Mouse (Mus musculus): ENCODE results near the gene Gan. TPM values are rescaled to one million over a fixed set of nuclear protein-coding genes. Genes with fewer than 3 reads are reported as not detected.

Gene Gan
- total and polyA plus RNA-seq, 3 experiments, result 1.8 to 11.7 (median 5.0) TPM

- Histone ChIP-seq H3K4me1 (ENCODE audit: insufficient read depth, low read depth, low read length) (no peaks in the 10 kb centered on the region), H3K36me3 (replicated peaks) (peaks cover 81% of the 10 kb centered on the region), H3K27me3 (ENCODE audit: insufficient read depth, low read length) (no peaks in the 10 kb centered on the region), H3K9me3 (replicated peaks) (no peaks in the 10 kb centered on the region), H3K4me3 (ENCODE audit: low read depth, low read length) (no peak overlapping the region)
- DNase-seq (ENCODE audit: low spot score), result no peak
- ATAC-seq (ENCODE audit: extremely low read depth, insufficient number of reproducible peaks, low FRiP score, poor library complexity, severe bottlenecking), result no peak
- TF ChIP-seq GATA1 (IDR thresholded peaks at IDR 0.05; ENCODE audit: borderline replicate concordance, low read length), result no peak
- no peak for TF ChIP-seq CTCF (IDR thresholded peaks at IDR 0.05; ENCODE audit: low read depth, low read length)
- no peak for TF ChIP-seq POLR2AphosphoS5 (IDR thresholded peaks at IDR 0.05; ENCODE audit: insufficient replicate concordance, low read depth, low read length)
- TF ChIP-seq GATA2 (IDR thresholded peaks at IDR 0.05; ENCODE audit: borderline replicate concordance, low read depth, low read length), result no peak
- TF ChIP-seq TAL1 (conservative IDR thresholded peaks at IDR 0.05; ENCODE audit: low read depth, low read length), result no peak
Observed at GRCm38 (mm10) chr8:117173690-117174089, 15.8 kb downstream of the Gan start.

- H3K36me3 ChIP-seq (replicated peaks), result peaks cover 81% of the 10 kb centered on the region
- no peak for TF ChIP-seq TAL1 (conservative IDR thresholded peaks at IDR 0.05; ENCODE audit: low read depth, low read length)
- no peak for TF ChIP-seq POLR2AphosphoS5 (IDR thresholded peaks at IDR 0.05; ENCODE audit: insufficient replicate concordance, low read depth, low read length)
- no peak for TF ChIP-seq GATA1 (IDR thresholded peaks at IDR 0.05; ENCODE audit: borderline replicate concordance, low read length)
- TF ChIP-seq GATA2 (IDR thresholded peaks at IDR 0.05; ENCODE audit: borderline replicate concordance, low read depth, low read length), result no peak
- no peak for TF ChIP-seq CTCF (IDR thresholded peaks at IDR 0.05; ENCODE audit: low read depth, low read length)
Observed at GRCm38 (mm10) chr8:117174536-117174935, 16.6 kb downstream of the Gan start.

GRCm38 (mm10) chr8:117176308-117176707 is 18.4 kb downstream of the Gan start:
- Histone ChIP-seq H3K36me3 (replicated peaks) (peaks cover 82% of the 10 kb centered on the region), H3K9me3 (replicated peaks) (no peaks in the 10 kb centered on the region), H3K4me1 (ENCODE audit: insufficient read depth, low read depth, low read length) (no peaks in the 10 kb centered on the region), H3K27me3 (ENCODE audit: insufficient read depth, low read length) (no peaks in the 10 kb centered on the region), H3K4me3 (ENCODE audit: low read depth, low read length) (no peak overlapping the region)
- ATAC-seq (ENCODE audit: extremely low read depth, insufficient number of reproducible peaks, low FRiP score, poor library complexity, severe bottlenecking) (no peak), DNase-seq (ENCODE audit: low spot score) (no peak)
- TF ChIP-seq GATA1 (IDR thresholded peaks at IDR 0.05; ENCODE audit: borderline replicate concordance, low read length) (no peak), TAL1 (conservative IDR thresholded peaks at IDR 0.05; ENCODE audit: low read depth, low read length) (no peak), CTCF (IDR thresholded peaks at IDR 0.05; ENCODE audit: low read depth, low read length) (no peak), GATA2 (IDR thresholded peaks at IDR 0.05; ENCODE audit: borderline replicate concordance, low read depth, low read length) (no peak), POLR2AphosphoS5 (IDR thresholded peaks at IDR 0.05; ENCODE audit: insufficient replicate concordance, low read depth, low read length) (no peak)

More at GRCm38 (mm10) chr8:117174536-117174935, 16.6 kb downstream of the Gan start:
- Histone ChIP-seq H3K4me3 (ENCODE audit: low read depth, low read length) (no peak overlapping the region), H3K9me3 (replicated peaks) (no peaks in the 10 kb centered on the region), H3K4me1 (ENCODE audit: insufficient read depth, low read depth, low read length) (no peaks in the 10 kb centered on the region), H3K27me3 (ENCODE audit: insufficient read depth, low read length) (no peaks in the 10 kb centered on the region)
- ATAC-seq (ENCODE audit: extremely low read depth, insufficient number of reproducible peaks, low FRiP score, poor library complexity, severe bottlenecking), result no peak
- DNase-seq (ENCODE audit: low spot score), result no peak

DNA sequence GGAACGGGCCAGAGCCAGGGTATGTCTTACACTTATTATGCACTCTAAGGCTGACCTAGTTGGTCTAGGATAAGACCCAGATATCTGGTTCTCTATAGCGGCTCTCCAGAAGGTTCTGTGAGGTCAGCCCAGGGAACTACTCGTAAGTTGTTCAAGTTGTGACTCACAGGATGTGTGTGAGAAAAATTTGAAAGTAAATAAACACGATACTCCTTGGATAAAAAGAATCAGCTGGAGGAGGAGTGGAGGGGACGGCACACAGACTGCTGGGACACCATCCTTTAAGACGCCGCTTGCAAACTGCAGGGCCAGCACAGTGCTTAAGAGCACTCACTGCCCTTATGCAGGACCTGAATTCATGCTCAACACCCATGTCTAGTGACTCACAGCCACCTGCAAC is 19.3 kb downstream of the Gan start:
- Histone ChIP-seq H3K36me3 (replicated peaks) (peaks cover 81% of the 10 kb centered on the region), H3K27me3 (ENCODE audit: insufficient read depth, low read length) (no peaks in the 10 kb centered on the region), H3K9me3 (replicated peaks) (no peaks in the 10 kb centered on the region), H3K4me3 (ENCODE audit: low read depth, low read length) (no peak overlapping the region), H3K4me1 (ENCODE audit: insufficient read depth, low read depth, low read length) (no peaks in the 10 kb centered on the region)
- ATAC-seq (ENCODE audit: extremely low read depth, insufficient number of reproducible peaks, low FRiP score, poor library complexity, severe bottlenecking) (no peak), DNase-seq (ENCODE audit: low spot score) (no peak)
- TF ChIP-seq TAL1 (conservative IDR thresholded peaks at IDR 0.05; ENCODE audit: low read depth, low read length) (no peak), GATA2 (IDR thresholded peaks at IDR 0.05; ENCODE audit: borderline replicate concordance, low read depth, low read length) (no peak), POLR2AphosphoS5 (IDR thresholded peaks at IDR 0.05; ENCODE audit: insufficient replicate concordance, low read depth, low read length) (no peak), CTCF (IDR thresholded peaks at IDR 0.05; ENCODE audit: low read depth, low read length) (no peak), GATA1 (IDR thresholded peaks at IDR 0.05; ENCODE audit: borderline replicate concordance, low read length) (no peak)

DNA sequence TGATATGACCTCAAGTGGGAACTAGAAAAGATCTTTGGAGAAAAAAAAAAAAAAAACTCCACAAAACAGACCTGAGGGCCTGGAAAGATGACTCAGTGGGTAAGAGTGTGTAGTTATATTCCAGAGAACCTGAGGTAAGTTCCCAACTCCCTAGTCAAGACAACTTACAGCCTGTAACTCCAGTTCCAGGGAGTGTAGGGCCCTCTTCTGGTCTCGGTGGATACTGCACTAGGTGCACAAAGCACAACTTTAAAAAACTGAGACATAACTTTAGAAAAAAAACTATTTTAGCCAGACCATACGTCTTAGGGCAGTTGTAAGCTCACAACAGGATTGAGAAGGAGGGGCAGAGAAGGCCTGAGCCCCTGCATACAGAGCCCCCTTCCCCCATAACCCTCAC is 20.1 kb downstream of the Gan start:
- DNase-seq (ENCODE audit: low spot score) (no peak), ATAC-seq (ENCODE audit: extremely low read depth, insufficient number of reproducible peaks, low FRiP score, poor library complexity, severe bottlenecking) (no peak)
- TF ChIP-seq GATA2 (IDR thresholded peaks at IDR 0.05; ENCODE audit: borderline replicate concordance, low read depth, low read length) (no peak), GATA1 (IDR thresholded peaks at IDR 0.05; ENCODE audit: borderline replicate concordance, low read length) (no peak), CTCF (IDR thresholded peaks at IDR 0.05; ENCODE audit: low read depth, low read length) (no peak), POLR2AphosphoS5 (IDR thresholded peaks at IDR 0.05; ENCODE audit: insufficient replicate concordance, low read depth, low read length) (no peak), TAL1 (conservative IDR thresholded peaks at IDR 0.05; ENCODE audit: low read depth, low read length) (no peak)
- Histone ChIP-seq H3K36me3 (replicated peaks) (peaks cover 84% of the 10 kb centered on the region), H3K27me3 (ENCODE audit: insufficient read depth, low read length) (no peaks in the 10 kb centered on the region), H3K4me1 (ENCODE audit: insufficient read depth, low read depth, low read length) (no peaks in the 10 kb centered on the region), H3K4me3 (ENCODE audit: low read depth, low read length) (no peak overlapping the region), H3K9me3 (replicated peaks) (no peaks in the 10 kb centered on the region)

DNA sequence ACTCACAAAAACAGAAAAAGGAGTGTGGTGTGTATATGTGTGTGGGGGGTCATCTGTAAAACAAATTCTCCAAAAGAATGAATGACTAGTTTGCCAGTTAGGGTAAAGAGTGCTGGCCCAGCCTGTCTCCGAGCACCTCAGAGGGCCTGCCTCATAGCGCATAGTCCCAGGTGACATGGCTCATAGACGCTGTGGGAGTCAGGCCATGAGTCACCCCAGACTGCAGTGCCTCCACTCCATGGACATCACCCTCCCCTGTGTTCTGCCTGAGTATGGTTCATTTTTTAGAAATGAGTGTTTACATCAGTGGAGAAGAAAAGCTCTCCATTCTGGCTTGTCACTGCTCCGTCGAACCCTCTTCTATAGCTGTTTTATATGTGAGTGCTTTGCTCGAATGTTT is 20.7 kb downstream of the Gan start:
- Histone ChIP-seq H3K36me3 (replicated peaks) (peaks cover 84% of the 10 kb centered on the region), H3K4me3 (ENCODE audit: low read depth, low read length) (no peak overlapping the region), H3K27me3 (ENCODE audit: insufficient read depth, low read length) (no peaks in the 10 kb centered on the region), H3K4me1 (ENCODE audit: insufficient read depth, low read depth, low read length) (no peaks in the 10 kb centered on the region), H3K9me3 (replicated peaks) (no peaks in the 10 kb centered on the region)
- ATAC-seq (ENCODE audit: extremely low read depth, insufficient number of reproducible peaks, low FRiP score, poor library complexity, severe bottlenecking) (no peak), DNase-seq (ENCODE audit: low spot score) (no peak)
- TF ChIP-seq GATA1 (IDR thresholded peaks at IDR 0.05; ENCODE audit: borderline replicate concordance, low read length), result no peak

DNA sequence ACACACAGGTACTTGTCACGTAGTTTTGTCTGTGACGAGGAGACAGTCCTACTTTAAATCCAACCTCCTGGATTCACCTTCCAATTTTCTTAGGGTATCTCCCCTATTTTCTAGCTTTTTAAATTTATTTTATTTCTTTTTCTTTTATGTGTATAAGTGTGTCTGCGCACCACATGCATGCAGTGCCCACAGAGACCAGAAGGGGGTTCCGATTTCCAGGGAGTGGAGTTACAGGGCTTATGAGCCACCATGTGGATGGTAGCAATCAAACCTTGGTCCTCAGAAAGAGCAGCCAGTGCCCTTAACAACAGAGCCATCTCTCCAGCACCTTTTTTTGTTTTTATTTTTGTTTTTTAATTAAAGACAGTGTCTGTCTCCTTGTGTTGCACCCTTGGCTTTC is 24.8 kb downstream of the Gan start:
- ATAC-seq (ENCODE audit: extremely low read depth, insufficient number of reproducible peaks, low FRiP score, poor library complexity, severe bottlenecking) (0 out of 2 replicates have a peak, but pooled peaks have one; percentile 40), DNase-seq (ENCODE audit: low spot score) (no peak)
- H3K27me3 ChIP-seq (ENCODE audit: insufficient read depth, low read length), result no peaks in the 10 kb centered on the region
- H3K4me1 ChIP-seq (ENCODE audit: insufficient read depth, low read depth, low read length), result no peaks in the 10 kb centered on the region
- no peak overlapping the region for H3K4me3 ChIP-seq (ENCODE audit: low read depth, low read length)
- H3K9me3 ChIP-seq (replicated peaks), result no peaks in the 10 kb centered on the region
- peaks cover 81% of the 10 kb centered on the region for H3K36me3 ChIP-seq (replicated peaks)
- TF ChIP-seq CTCF (IDR thresholded peaks at IDR 0.05; ENCODE audit: low read depth, low read length) (no peak), POLR2AphosphoS5 (IDR thresholded peaks at IDR 0.05; ENCODE audit: insufficient replicate concordance, low read depth, low read length) (no peak), GATA2 (IDR thresholded peaks at IDR 0.05; ENCODE audit: borderline replicate concordance, low read depth, low read length) (no peak), GATA1 (IDR thresholded peaks at IDR 0.05; ENCODE audit: borderline replicate concordance, low read length) (no peak)

Measured in G1E (cell line).